Mouse (Mus musculus) lung, postnatal 0 days (tissue): ENCODE results near the gene Rai1. TPM values are rescaled to one million over a fixed set of nuclear protein-coding genes. Genes with fewer than 3 reads are reported as not detected.

Experiments
- ATAC-seq: fragments of 200-750 bp; cut with Nextera tagmentation; 2 replicates; pipeline ENCODE4 v1.8.0; 2017; ENCODE audit warnings: moderate library complexity
- DNase-seq: peaks from one replicate; pipeline ENCODE4 v3.0.0-alpha.2; 2016; ENCODE audit warnings: low spot score
- H3K27ac ChIP-seq: fragments of 300-500 bp; sonication (generic); 2 replicates; pipeline ENCODE4 v1.5.1; 2014; ENCODE audit warnings: antibody characterized with exemption, mild to moderate bottlenecking, low read length, mixed read lengths
- H3K27me3 ChIP-seq: fragments of 300-500 bp; sonication (generic); replicated peaks from 2 replicates; pipeline ENCODE4 v1.6.1; 2014; ENCODE audit warnings: low read length, mixed read lengths; ENCODE audit not compliant: insufficient read depth
- H3K36me3 ChIP-seq: fragments of 300-500 bp; sonication (generic); 2 replicates; pipeline ENCODE4 v1.6.1; 2014; ENCODE audit warnings: low read length, mixed read lengths; ENCODE audit not compliant: insufficient read depth
- H3K4me1 ChIP-seq: fragments of 300-500 bp; sonication (generic); 2 replicates; pipeline ENCODE4 v1.6.1; 2014; ENCODE audit warnings: antibody characterized with exemption, low read depth, low read length, mixed read lengths; ENCODE audit not compliant: insufficient read depth
- H3K4me2 ChIP-seq: fragments of 300-500 bp; sonication (generic); replicated peaks from 2 replicates; pipeline ENCODE4 v1.6.1; 2014; ENCODE audit warnings: low read depth, mild to moderate bottlenecking, low read length, moderate library complexity, mixed read lengths
- H3K4me3 ChIP-seq: fragments of 300-500 bp; sonication (generic); 2 replicates; pipeline ENCODE4 v1.5.1; 2014; ENCODE audit warnings: low read depth, low read length
- H3K9ac ChIP-seq: fragments of 300-500 bp; sonication (generic); replicated peaks from 2 replicates; pipeline ENCODE4 v1.6.1; 2014; ENCODE audit warnings: low read depth, mild to moderate bottlenecking
- H3K9me3 ChIP-seq: fragments of 300-500 bp; sonication (generic); 2 replicates; pipeline ENCODE4 v1.6.1; 2016; ENCODE audit warnings: low read length, mixed read lengths
- CTCF ChIP-seq: IDR thresholded peaks from 2 replicates; pipeline ENCODE4 v1.5.1; 2016; ENCODE audit warnings: antibody characterized with exemption, mild to moderate bottlenecking
- EP300 ChIP-seq: IDR thresholded peaks from 2 replicates; pipeline ENCODE4 v1.6.1; 2016; ENCODE audit warnings: antibody characterized with exemption, mild to moderate bottlenecking, control low read depth
- WGBS: fragments of 180-500 bp; shearing (Covaris S2); extraction: QIAGEN DNeasy Blood & Tissue Kit; methylation state at CpG from one replicate; pipeline ENCODE4 v1.1.7; 2014; 5-methylcytosine and 5-hydroxymethylcytosine counted together
- polyA plus RNA-seq: library from polyadenylated mRNA; unstranded; fragments of >200 nt; fragmentation: Nextera tagmentation; extraction: Ambion mirVana; gene quantifications from 2 replicates; pipeline ENCODE4 v1.2.1, GENCODE M21; 2015

The Rai1 gene
- polyA plus RNA-seq, 1 experiment from 2014 or later = 16.2 TPM

DNA sequence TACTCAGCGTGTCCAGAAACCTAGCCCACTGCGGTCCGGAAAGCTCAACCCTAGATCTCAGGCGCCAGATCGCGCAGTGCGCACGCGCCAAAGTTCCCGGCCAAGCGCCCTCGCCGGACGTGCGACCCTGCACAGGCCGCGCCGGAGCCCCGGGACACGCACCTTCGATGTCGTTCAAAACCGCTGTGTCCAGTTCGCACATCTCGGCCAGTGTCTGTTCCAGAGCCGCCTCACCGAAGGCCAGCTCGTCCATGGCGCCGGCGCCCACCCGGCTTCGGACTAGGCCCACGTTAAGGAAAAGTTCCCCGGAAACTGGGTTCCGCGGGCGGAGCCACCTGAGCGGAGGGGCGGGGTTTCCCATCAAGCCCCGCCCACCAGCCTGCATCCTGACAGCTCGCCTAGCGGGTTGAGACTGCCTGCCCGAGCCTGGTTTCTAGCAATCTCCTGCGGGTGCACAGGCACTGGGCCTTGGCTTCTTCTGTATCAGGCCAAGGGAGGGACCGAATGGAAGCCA lies 115.5 kb downstream of the Rai1 start:
- ATAC-seq = peak; percentile 79
- peak overlapping the region; percentile 91 for H3K27ac ChIP-seq
- H3K9me3 ChIP-seq = no peaks in the 10 kb centered on the region
- TF ChIP-seq CTCF (no peak), EP300 (no peak)
- H3K4me3 ChIP-seq = peak overlapping the region; percentile 65
- H3K4me2 ChIP-seq = peak overlapping the region; percentile 71
- H3K36me3 ChIP-seq = no peaks in the 10 kb centered on the region
- H3K27me3 ChIP-seq = no peaks in the 10 kb centered on the region
- DNase-seq = peak; percentile 92
- H3K4me1 ChIP-seq = peaks cover 25% of the 10 kb centered on the region; the same call in 1 of the 2 replicates
- under 1% methylated on average over 46 of the region's 46 CpGs for WGBS
- peak overlapping the region; percentile 76 for H3K9ac ChIP-seq

DNA sequence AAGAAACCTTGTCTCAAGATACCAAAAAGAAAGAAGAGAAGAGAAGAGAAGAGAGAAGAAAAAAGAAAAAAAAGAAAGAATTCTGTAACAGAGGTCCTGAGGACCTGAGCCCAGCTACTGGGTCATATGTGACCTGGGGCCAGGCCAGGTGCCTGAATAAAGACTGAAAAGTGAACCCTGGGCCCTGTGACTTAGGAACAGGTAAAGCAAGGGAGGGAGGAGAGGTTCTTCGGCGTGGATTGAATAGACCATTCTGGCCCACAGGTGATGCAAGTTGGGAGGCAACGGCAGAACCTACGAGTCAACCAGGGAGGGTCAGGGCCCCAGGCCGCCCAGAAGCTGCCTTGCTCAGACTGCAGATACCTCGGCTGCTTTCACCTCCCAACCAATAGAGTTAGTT lies 116.6 kb downstream of the Rai1 start:
- TF ChIP-seq EP300 = no peak
- TF ChIP-seq CTCF = no peak
- DNase-seq = no peak
- Histone ChIP-seq H3K36me3 (no peaks in the 10 kb centered on the region), H3K4me2 (no peak overlapping the region), H3K9me3 (no peaks in the 10 kb centered on the region), H3K4me1 (peaks cover 25% of the 10 kb centered on the region; the same call in 1 of the 2 replicates), H3K4me3 (no peak overlapping the region), H3K9ac (no peak overlapping the region), H3K27ac (no peak overlapping the region), H3K27me3 (no peaks in the 10 kb centered on the region)
- no peak for ATAC-seq
- WGBS = 89% methylated on average over 6 of the region's 6 CpGs

DNA sequence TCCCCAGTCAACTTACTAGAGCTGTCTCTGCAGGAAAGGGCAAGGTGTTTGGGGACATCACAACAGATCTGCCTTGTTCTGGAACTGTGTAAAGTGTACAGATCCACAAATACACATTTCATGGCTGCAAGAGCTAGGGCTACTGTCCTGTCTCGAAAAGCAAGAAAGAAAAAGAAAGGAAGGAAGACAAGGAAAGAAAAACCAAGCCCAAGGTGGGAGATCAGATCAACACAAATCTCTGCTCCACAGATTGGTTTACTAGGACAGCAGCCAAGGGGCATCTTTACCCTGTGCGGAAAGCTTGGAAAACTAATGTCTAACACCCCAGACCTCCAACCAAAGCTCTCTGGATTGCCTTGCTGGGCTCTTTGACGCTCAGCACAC lies 117.3 kb downstream of the Rai1 start:
- H3K27ac ChIP-seq = no peak overlapping the region

DNA sequence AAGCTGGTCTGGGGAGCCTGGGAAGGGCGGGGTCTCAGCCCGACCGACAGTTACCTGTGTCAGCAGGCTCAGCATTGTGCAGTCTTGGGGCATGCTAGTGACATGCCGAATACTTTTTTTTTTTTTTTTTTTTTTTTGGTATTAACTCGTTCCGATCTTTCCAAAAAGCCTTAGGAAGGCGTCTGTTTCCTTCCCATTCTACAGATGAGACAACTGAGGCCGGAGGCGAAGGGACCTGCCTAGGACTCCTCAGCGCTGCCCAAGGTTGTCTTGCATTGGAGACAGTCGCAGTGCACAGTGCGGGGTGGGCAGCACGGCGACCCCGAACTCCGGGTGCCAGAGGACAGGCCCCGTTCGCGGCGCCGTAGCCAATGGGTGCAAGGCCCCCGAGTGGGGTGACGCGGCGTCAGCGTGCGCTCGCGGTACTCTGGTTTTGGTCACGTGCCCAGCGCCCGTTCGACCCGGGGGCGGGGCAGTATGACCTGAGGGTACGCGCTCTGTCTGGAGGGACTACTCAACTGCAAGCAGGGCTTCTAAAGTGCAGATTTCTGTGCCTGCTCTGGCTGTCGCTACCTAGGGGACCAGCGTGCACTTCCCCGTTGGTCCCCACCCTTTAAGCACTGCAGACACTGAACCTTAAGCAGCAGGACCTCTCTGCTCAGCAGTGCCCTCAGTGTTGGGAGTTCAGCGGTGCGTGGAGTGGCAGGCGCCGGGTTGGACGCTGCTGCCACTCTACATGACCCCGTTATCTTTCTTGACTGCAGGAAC lies 117.8 kb downstream of the Rai1 start, which contains the start of gene Srebf1:
Gene Srebf1 (minus strand): TSS at position 113 of the 768 bp plus-strand sequence.
- DNase-seq (peak; percentile 86), ATAC-seq (peak; percentile 76)
- Histone ChIP-seq H3K4me3 (peak within 1 kb of the TSS; percentile 28), H3K27ac (peak within 1 kb of the TSS; percentile 60), H3K36me3 (no peaks in the 10 kb centered on the region), H3K4me2 (peak within 1 kb of the TSS; percentile 65), H3K27me3 (no peaks in the 10 kb centered on the region), H3K9me3 (no peaks in the 10 kb centered on the region), H3K9ac (no peak within 1 kb of the TSS), H3K4me1 (peaks cover 18% of the 10 kb centered on the region; the same call in 1 of the 2 replicates)
- TF ChIP-seq CTCF (peak; percentile 68), EP300 (no peak)
- WGBS = 3% methylated on average over 45 of the region's 46 CpGs

More for the DNA sequence above, 117.3 kb downstream of the Rai1 start:
- Histone ChIP-seq H3K9ac (no peak overlapping the region), H3K9me3 (no peaks in the 10 kb centered on the region), H3K4me2 (peak overlapping the region; percentile 65; the same call in 1 of the 2 replicates), H3K4me3 (peak overlapping the region; percentile 28; the same call in 1 of the 2 replicates), H3K27me3 (no peaks in the 10 kb centered on the region), H3K36me3 (no peaks in the 10 kb centered on the region), H3K4me1 (peaks cover 23% of the 10 kb centered on the region; the same call in 1 of the 2 replicates)
- TF ChIP-seq CTCF (no peak), EP300 (no peak)
- no peak for DNase-seq
- ATAC-seq = no peak
- 53% methylated on average over 3 of the region's 3 CpGs for WGBS

DNA sequence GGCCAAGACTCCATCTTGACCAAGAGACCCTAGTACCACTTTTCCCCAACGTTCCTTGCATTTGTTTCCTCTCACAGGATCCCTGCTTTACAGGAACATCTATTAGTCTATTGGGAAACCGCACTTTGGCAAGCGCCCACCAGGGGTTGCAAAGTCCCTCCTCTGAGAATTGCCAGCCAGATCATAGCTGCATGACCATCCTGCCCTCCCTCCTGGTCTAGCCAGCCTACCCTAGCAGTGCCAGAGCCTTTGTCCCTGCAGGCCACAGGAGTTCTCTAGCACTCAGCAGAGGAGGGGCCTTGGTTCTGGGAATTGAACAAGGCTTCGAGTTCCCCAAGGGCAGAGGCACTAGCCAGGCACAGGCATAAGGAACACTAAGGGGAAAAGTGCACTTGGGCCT lies 119.9 kb downstream of the Rai1 start:
- H3K27me3 ChIP-seq = no peaks in the 10 kb centered on the region
- ATAC-seq (no peak), DNase-seq (peak; percentile 48)
- no peaks in the 10 kb centered on the region for H3K36me3 ChIP-seq
- H3K9ac ChIP-seq = no peak overlapping the region
- TF ChIP-seq EP300 (no peak), CTCF (peak; percentile 36)
- H3K4me3 ChIP-seq = no peak overlapping the region
- H3K9me3 ChIP-seq = no peaks in the 10 kb centered on the region
- no peak overlapping the region for H3K4me2 ChIP-seq
- peaks cover 12% of the 10 kb centered on the region; the same call in 1 of the 2 replicates for H3K4me1 ChIP-seq
- WGBS = 45% methylated on average over 4 of the region's 4 CpGs
- H3K27ac ChIP-seq = no peak overlapping the region

DNA sequence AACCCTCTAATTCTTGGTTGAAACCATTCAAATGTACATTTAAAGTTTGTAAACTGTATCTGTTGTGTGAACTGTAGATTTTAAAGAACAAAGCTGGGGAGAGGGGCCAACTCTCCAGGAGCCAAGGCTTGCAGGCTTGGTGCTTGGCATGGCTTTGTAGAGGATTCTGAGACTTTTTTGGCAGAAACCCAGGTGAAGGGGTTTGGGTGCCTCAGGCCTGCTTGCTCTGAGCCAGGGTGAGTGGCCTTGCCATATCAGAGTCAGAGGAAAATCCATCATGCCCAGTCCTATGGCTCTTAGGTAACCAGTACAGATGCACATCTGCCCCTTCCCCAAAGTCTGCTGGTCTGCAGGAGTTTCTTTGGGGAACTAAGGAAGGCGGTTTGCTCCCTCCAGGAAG lies 121.1 kb downstream of the Rai1 start:
- Histone ChIP-seq H3K36me3 (no peaks in the 10 kb centered on the region), H3K4me1 (peaks cover 9% of the 10 kb centered on the region; the same call in 1 of the 2 replicates), H3K9ac (no peak overlapping the region), H3K27me3 (no peaks in the 10 kb centered on the region), H3K9me3 (no peaks in the 10 kb centered on the region), H3K4me2 (no peak overlapping the region), H3K27ac (no peak overlapping the region), H3K4me3 (no peak overlapping the region)
- DNase-seq (no peak), ATAC-seq (no peak)
- TF ChIP-seq EP300 = no peak
- TF ChIP-seq CTCF = no peak
- 72% methylated on average over 1 of the region's 1 CpGs for WGBS
